Mouse (Mus musculus): ENCODE data around the gene Sptlc2.

Sptlc2 gene

DNA sequence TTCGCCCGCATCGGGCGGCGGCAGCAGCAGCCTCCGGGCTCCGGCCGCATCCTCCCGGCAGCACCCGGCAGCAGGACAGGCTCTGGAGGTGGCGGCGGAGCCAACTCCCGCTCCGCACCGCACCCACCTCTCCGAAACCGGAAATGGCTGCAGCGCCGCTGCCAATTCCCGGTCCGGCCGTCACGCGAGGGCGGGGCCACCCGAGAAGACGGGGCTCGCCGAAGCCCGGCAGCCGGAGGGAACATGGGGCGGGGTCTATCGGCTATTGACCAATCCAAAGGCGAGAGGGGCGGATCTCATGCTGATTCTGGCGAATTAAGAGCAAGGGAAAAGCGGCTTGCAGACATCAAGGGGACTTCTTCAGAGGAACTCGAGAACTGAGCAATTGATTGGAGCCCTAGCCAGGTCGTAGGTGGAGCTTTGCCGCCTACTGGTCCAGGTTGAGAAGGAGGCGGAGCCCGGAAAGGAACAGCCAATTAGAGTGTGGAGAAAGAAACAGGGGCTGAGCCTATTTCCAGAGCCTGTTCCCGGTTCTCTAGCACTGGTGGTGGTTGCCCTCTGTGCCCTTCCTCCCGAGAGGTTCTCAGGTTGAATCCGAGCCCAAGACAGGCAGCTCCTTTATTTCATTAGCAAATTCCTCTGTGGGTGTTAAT, at the start of gene Sptlc2:
Sptlc2 (minus strand) TSS at position 234 of the 653 bp plus-strand sequence.
- DNase-seq (ENCODE audit: extremely low spot score, low spot score): peak; percentile 98

DNA sequence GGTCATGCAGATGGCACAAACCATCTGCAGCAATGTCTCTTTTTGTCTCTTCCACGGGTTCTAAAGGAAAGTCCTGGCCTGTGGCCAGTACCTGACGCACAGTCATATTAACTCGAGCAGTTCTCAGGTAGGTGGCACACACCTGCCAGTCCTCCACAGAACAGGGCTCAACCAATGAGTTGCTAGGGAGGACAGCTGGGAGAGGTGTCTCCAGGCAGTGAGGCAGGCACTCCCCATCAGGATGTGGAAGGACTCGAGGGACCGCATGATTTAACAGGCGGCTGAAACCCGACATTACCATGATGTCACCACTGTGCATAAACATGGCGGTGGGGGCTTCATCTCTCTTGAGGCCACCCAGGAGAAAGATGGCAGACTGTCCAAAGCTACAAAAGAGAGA, 40.7 kb upstream of the Sptlc2 start:
- DNase-seq (ENCODE audit: extremely low spot score, low spot score): no peak

DNA sequence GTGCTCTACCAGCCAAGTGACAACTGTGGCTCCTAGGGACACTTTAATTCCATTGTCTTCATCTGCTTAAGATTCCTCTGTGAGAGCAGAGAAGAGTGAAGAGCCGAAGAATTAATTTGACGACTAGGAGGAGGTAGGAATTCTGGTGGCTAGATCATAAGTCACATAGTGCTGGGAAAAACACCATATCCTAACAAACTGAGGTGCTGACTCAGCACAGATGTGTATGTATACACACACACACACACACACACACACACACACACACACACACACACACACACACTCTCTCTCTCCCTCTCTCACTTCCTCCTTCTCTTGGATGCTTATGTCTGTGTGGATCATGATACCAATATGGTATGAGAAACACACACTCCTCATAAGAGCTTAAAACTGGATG, 40.1 kb upstream of the Sptlc2 start:
- DNase-seq (ENCODE audit: extremely low spot score, low spot score): no peak

DNA sequence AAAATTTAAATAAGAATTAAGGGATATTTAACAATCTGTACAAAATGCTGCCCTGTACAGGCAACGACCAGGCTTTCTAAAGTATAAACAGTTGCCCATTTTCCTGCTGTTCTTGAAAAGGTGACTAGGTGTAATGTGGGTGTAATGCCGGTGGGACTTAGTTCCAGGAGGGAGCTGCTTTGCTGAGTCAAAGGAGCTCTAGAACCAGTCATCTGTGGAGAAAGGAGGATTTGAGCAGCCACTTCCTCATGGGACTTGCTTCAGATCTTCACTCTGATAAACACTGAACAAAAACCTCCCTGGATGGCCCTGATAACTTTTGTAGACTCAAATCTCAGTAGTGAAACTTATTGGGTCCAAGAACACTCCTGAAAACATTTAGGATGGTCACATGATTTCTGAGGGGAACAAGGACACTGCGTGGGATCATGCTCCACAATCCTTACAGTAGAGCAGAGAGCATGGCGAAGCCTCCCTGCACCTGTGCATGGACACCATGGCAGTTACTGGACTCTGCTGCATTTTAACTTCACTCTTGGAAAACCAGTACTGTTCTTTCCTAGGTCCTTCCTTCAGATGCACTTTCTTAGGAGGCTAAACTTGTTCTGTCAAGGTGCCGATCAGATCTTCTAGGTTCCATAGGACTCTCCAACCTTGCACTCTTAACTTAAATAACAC, 38.3 kb upstream of the Sptlc2 start:
- no peak for DNase-seq (ENCODE audit: extremely low spot score, low spot score)

DNA sequence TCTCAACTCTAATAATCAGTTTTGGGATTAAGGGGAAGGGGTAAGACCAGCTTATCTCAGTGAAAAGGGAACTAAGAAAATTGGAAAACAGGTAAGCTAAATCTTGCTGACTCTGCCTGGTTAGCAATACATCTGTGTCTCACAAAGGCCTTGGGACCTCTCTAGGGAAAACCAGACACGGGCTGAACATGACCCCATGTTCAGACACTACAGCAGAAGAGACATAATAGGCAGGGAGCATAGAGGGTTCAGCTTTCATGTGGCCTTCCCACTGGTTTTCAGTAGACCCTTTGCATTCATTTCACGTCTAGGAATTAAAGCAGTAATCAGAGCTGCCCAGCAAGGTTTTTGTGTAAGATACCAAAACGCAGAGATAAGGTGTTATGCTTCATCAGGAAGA, 36.4 kb upstream of the Sptlc2 start:
- no peak for DNase-seq (ENCODE audit: extremely low spot score, low spot score)

DNA sequence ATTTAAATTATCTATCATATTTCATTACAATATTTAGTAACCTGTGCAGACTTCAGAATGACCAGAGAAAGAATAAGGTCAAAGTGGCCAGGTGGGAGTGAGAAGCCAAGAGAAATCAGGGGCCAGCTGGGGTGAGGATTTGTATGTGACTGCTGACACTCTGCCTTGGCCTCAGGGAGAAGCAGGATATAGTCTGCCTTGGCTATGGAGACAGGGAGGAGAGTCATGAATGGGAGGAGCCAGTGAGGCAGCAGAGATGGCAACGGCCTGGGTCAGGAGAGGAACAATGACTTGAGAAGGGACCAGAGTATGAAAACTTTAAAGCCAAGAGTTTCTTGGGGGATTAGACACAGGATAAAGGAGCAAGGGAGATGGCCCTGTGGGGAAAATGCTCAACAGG, 35.5 kb upstream of the Sptlc2 start:
- no peak for DNase-seq (ENCODE audit: extremely low spot score, low spot score)

DNA sequence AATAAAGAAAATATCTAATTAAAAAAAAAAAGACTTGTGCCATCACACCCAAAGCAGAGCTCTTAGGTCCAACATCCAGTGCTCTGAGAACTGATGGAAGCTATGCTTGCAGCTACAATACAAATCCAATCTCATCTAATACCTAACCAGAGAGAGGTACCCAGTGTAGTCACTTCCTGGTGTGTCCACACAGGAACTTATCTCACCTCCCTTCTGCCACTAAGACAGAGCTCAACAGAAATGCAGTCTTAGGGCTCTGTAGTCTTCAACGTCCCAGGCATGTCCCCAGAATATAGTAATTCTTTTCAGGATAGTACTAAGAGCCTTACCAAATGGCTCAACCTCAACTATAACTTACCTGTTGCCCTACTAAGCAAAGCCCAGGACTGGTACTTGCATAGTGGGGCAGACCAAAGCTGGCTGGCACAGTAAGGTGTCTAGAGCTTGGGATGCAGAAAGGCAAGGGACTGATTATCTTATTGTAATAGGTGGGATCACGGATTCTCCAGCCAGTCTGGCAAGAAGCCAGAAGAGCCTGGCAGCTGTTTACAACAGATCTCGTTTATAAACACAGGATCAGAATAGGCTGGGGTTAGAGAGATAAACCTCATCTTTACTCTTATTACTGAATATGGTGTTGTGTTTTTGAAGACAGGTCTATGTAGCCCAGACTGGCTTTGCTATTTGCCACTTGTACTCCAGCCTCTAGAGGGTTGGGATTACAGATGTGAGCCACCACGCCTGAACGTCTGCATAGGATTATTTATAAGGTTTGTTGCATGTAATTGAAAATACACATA, 33.8 kb upstream of the Sptlc2 start:
- no peak for DNase-seq (ENCODE audit: extremely low spot score, low spot score)

DNA sequence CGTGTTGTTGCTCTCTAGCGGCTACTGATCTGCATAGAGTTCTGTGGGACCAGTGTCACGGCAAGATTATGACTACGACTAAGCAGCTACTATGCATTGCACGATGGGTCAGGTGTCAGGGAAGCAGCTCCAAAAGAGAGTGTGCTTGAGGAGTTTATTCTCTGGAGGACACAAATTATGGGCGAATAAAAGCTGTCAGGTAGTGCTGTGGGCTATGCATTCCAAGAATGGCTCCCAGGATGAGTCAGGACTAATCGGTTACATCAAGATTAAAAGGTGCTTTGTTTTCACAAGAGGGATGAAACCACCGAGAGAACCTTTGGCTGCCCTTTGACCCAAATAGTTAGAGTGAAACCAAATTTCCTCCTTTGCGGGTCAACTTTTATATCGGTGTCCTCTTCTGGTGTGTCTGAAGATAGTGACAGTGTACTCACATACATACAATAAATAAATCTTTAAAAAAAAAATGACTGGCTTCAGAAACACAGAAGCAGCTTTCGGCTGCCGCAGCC, 31.9 kb upstream of the Sptlc2 start:
- DNase-seq (ENCODE audit: extremely low spot score, low spot score): no peak

DNA sequence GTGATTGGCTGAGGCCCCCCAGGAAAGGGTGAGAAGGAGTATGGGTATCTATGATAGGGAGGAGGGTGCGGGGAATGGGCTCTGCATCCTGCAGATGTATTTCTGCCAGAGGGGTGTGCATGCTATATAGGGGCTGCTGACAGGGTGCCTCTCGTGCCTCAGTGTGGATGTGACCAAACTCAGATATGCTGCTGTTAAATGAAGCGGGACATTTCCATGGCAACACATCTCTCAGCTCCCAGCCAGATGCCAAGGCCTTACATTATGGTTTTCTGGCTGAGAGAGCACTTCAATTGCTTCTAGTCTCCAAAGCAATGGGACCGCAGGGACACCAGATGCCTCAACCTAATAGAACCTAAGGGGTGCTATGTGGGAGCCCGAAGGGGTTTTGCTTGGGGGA, 30.8 kb upstream of the Sptlc2 start:
- DNase-seq (ENCODE audit: extremely low spot score, low spot score): peak; percentile 28

DNA sequence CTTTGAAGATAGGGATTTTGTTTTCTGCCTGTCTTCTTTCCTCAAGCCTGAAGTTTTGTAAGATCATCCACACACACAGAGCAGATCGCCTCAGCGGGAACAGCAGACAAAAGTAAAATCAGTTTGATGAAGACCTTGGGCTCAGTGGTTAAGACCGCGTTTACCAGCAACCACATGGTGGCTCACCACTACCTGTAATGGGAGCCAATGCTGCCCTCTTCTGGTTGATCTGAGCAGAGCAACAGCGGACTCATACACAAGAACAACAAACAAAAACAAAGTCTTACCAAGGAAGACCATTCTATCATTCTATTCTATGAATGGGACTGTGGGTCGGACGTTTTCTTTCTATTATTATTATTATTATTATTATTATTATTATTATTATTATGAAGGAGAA, 28.5 kb upstream of the Sptlc2 start:
- peak; percentile 50 for DNase-seq (ENCODE audit: extremely low spot score, low spot score)

DNA sequence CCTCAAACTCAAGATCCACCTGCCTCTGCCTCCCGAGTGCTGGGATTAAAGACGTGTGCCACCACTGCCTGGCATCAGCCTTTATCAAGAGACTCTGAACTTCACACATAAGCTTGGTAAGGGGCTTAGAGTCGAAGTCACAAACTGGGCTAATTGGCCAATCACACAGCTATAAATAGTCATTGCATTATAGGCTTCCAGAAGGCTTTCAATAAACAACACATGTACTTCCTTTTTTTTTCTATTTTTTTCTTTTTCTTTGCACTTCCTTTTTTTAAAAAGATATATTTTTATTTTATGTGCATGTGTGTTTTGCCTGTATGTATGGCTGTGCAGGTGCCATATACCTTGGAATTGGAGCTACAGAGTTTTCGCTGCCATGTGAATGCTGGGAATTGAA, 27.2 kb upstream of the Sptlc2 start:
- DNase-seq (ENCODE audit: extremely low spot score, low spot score): no peak

DNA sequence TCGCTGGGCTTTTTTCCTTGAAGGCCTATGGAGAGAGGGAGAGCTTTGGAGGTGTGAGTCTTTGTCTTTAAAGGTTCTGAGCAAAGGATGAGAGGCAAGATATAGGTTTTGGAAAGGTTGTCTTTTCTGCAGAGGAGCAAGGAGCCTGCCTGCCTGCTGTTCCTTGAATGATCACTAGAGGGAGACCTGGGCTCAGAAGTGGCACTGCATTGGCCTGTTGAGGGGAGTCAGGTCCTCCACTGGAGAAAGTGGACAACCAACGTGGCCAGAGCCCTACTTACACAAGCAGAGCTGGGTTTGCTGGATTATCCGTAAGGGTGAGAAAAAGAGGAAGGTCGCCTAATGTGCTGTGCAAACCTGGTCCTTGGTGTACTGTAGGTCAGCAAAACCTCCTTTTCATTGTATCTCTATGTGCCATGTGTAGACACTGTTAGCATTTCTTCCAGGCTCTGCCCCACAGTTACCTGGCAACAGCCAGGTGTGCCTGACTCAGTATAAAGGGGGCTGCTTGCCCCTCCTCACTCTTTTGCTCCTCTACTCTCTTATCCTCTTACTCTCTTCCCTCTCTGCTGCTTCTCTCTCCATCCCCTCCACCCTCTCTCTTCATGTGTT, 25.1 kb upstream of the Sptlc2 start:
- DNase-seq (ENCODE audit: extremely low spot score, low spot score): peak; percentile 73

DNA sequence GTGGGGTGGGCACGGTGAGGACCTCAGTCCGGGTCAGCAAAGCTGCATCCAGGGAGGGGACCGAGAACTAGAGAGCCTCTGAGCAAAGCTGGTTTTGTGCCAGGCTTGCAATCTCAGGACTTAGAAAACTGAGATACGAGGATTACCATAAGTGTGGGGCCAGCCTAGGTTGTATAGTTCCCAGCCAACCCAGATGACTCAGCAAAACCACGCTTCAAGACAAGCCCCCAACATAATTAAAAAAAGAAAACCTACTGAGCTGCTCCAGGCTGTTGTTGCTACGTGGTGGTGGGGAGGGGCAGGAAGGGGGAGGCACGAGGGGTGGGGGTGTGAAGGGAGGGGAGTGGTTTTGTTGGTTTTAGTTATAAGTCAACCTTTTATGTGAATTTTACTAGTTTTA, 22.8 kb upstream of the Sptlc2 start:
- DNase-seq (ENCODE audit: extremely low spot score, low spot score): no peak

DNA sequence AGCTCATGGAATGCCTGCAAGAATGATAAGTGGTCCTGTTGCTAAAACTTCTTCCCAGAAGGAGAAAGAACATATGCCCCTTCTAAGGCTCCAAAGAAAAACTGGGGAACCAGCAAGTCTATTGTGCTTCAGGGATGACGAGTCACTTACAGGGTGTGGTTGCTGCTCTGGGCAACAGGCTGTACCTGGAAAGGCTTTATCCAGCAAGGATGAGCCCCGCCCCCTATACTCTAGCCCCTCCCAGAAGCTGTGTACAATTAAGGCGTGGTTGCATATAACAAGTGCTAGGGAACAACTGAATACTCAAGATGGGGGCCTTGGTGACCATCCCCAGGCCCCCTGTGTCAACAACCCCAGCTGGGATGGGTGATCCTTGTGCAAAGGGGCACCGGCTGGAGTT, 21.0 kb upstream of the Sptlc2 start:
- DNase-seq (ENCODE audit: extremely low spot score, low spot score): no peak

DNA sequence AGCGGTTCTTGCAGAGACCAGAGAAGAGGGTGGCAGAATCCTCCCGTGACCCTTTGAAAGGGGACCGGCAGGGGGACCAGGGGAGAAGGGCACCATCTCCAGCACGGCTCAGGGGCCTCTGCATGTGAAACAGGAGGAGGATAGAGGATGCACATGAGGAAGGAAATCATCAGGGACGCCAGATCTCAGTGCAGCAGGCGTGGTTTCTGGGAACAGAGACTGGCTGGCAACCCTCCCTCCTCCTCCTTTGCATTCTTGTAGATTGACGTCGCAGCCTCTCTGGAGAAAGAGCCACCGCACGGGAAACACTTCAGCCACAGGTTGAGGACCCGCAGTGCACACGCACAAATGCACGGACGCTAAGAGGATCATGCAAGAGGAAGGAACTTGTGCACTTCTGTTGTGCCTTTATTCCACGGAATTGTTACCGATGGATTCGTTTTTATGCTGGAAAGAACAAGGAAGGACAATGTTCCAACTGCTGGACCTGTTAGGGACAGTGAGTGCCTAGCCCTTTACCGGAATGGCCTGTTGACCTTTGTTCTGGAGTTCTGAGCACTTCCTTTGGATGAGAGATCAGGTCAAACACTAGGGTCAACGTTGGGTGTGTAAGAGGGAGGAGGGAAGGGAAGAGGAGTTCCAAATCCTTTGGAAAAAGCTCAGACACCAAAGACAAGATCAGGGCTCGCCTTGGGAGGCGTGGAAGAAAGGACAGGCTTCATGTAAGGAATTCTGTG, 19.9 kb upstream of the Sptlc2 start:
- no peak for DNase-seq (ENCODE audit: extremely low spot score, low spot score)

DNA sequence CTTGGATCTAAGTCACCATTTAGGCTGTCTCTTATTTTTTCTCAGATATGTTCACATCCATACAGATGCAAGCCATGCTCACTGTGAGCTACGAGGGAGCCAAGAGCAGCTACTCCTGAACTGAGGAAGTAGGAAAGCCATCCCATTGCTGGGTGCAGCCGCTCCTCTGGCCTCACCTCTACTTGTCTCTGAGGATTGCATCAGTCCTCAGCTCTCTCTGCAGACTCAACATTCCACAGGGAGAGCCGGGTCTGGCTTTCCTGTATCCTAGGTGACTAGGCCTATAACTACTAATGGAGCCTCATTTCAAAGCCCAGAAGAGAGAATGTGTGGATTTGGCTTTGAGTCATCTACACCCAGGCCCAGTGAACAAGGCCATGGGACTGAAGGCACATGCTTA, 17.6 kb upstream of the Sptlc2 start:
- no peak for DNase-seq (ENCODE audit: extremely low spot score, low spot score)

DNA sequence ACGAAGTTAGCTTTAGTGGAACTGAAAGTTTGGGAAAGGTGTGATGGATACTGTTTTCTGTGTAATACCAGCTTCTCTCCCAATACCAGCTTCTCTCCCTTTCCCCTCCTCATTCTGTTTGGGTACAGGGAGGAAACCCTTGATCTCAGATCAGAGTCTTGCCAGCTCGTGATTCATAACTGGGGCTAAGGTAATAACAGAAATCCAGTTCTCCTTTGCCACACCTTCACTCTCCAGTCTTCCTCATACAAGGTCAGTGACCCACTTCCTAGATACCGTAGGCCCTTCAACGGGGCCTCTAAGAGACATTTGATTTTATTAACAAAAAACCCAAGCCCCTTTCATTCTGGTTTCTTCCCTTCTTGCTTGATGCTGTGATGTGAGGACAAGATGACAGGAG, 17.0 kb upstream of the Sptlc2 start:
- no peak for DNase-seq (ENCODE audit: extremely low spot score, low spot score)

DNA sequence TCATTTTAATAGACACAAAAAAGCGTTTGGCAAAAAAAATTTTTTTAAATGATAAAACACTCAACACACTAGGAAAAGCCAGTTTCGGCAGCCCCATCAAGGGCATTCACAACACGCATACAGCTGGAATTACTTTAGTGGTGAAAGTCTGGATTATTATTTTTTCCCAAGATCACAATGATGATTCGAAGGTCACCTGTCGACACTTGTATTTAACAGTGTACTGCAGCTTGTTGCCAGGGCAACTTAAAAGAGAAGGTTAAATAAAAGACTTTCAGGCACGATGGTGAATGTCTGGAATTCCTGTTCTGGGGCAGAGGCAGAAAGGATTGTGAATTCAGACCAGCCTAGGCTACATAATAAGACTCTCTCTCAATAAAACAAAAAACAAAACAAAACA, 13.7 kb upstream of the Sptlc2 start:
- DNase-seq (ENCODE audit: extremely low spot score, low spot score): no peak

DNA sequence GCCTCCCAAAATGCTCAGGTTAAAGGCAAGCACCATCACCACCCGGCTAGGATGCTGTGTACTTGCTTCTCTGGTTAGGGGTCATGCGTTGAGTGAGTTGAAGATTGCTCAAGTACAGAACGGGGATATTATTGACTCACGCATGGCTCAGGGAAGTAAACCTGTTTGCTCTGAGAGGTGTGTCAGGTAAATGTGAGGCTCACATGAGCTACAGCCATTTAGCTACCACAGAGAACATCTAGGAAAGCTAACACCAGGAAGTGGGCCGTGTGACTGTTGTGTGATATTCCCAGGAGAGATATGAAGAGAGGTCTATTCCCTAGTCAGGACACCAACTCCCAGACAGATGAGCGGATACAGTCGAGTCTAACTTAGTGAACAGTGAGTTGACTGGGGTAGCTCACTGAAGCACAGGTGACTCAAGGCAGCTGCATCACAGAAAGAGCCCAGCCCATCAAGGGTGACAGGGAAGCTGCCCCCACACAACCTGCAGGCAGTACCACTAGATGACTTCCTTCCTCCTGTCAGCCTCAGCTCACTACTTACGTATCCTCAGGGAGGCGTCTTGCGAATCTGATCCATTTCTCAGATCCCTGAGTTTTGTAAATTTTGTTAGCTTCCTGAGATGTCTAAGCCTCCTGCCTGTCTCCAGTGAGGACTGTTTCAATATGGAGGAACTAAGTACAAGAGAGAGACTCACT, 11.1 kb upstream of the Sptlc2 start:
- DNase-seq (ENCODE audit: extremely low spot score, low spot score): no peak

DNA sequence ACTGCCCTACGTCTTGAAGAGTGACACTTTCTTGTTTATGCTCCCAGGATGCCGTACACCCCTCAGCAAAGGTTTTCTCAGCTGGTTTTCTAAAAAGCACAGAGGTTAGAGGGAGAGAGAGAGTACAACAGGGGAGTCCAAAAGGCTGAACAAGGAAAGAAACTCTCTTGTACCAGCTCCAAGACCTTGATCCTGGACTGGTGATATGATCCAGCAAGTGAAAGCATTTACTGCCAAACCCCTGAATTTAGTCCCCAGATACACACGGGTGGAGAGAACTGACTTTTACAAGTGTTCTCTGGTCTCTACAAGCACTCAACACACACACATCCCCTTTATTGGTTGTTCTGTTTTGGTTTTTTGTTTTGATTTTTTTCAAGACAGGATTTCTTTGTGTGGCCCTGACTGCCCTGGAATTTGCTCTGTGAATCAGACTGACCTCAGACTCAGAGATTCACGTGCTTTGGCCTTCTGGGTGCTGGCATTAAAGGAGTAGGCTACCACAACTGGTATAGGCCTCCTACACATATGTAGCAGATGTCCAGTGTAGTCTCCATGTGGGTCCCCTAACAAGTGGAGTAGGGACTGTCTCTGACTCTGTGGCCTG, 9.8 kb upstream of the Sptlc2 start:
- no peak for DNase-seq (ENCODE audit: extremely low spot score, low spot score)
